Mouse (Mus musculus): ENCODE data around the gene Smagp. TPM values are rescaled to one million over a fixed set of nuclear protein-coding genes. Genes with fewer than 3 reads are reported as not detected.

Gene Smagp
- polyA plus RNA-seq, 1 experiment = 29.4 TPM

DNA sequence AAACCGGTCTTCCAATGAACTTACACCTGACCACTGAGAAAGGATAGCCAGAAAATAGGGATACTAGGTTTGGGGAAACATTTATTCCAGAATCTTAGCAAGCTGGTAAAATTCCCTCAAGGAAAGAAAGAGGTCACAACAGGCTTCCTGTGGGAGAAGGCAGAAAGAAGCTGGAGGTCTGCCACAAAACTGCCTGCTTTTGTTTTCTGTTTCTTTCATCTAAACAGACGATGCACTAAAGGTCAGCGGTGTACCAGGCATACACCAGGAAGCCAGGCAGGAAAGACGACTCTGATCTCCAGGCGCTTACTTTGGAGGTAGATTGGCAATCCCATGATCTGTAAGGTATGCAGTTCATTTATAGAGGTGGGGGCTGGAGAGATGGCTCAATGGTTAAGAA, 34.1 kb upstream of the Smagp start:
- Histone ChIP-seq H3K4me3 (ENCODE audit: insufficient read depth, low read depth, low read length) (no peak overlapping the region), H3K4me1 (ENCODE audit: control insufficient read depth, insufficient read depth, insufficient read length, low read length) (peaks cover 5% of the 10 kb centered on the region; the same call in 1 of the 2 replicates), H3K27ac (replicated peaks; ENCODE audit: low read depth, low read length) (no peak overlapping the region)

GRCm38 (mm10) chr15:100670004-100670403, 33.3 kb upstream of the Smagp start:
- peaks cover 5% of the 10 kb centered on the region; the same call in 1 of the 2 replicates for H3K4me1 ChIP-seq (ENCODE audit: control insufficient read depth, insufficient read depth, insufficient read length, low read length)
- H3K4me3 ChIP-seq (ENCODE audit: insufficient read depth, low read depth, low read length) = no peak overlapping the region
- no peak overlapping the region for H3K27ac ChIP-seq (replicated peaks; ENCODE audit: low read depth, low read length)

DNA sequence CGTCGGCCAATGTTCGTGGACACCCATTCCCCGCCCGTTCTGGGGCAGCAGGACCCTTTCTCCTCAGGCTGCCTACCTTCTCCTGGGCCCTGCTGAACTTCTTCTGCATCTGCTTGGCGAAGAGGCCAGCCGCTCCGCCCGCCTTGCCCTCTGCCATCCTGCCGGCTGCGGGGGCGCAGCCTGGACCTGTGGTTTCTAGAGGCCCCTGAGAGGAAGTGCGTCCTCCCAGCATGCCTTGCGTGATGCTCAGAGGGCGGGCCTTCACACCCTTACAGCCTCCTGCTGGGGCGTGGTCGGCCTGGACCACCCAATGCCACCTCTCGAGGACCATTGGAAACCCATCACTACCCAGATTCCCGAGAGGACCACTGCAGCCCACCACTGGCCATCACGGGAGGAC, 32.6 kb upstream of the Smagp start, which contains the start of gene Bin2:
Bin2 (minus strand) TSS at position 217 of the 400 bp plus-strand sequence.
- no peak within 1 kb of the TSS for H3K27ac ChIP-seq (replicated peaks; ENCODE audit: low read depth, low read length)
- H3K4me1 ChIP-seq (ENCODE audit: control insufficient read depth, insufficient read depth, insufficient read length, low read length) = peaks cover 5% of the 10 kb centered on the region; the same call in 1 of the 2 replicates
- peak within 1 kb of the TSS; percentile 42 for H3K4me3 ChIP-seq (ENCODE audit: insufficient read depth, low read depth, low read length)

GRCm38 (mm10) chr15:100667871-100668545, 31.3 kb upstream of the Smagp start:
- no peak overlapping the region for H3K27ac ChIP-seq (replicated peaks; ENCODE audit: low read depth, low read length)
- H3K4me3 ChIP-seq (ENCODE audit: insufficient read depth, low read depth, low read length) = no peak overlapping the region

DNA sequence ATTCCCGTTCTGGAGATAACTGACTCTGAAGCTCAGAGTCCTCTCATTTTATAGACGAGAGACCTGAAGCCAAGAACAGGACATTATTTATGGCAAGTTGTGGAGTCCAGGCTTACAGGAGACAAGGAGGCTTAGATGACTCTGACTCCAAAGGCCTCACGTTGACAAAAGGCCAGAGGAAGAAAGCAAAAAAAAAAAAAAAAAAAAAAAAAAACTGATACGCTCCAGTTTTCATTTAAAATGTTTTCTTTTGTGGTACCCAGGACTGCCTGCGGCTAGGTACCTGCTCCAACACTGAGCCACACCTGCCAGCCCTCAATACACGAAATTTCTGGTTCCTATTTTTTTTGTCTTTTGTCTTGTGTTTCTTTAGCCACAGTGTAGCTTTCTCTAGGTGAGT, 30.7 kb upstream of the Smagp start:
- H3K4me3 ChIP-seq (ENCODE audit: insufficient read depth, low read depth, low read length) = no peak overlapping the region
- H3K4me1 ChIP-seq (ENCODE audit: control insufficient read depth, insufficient read depth, insufficient read length, low read length) = peaks cover 5% of the 10 kb centered on the region; the same call in 1 of the 2 replicates
- H3K27ac ChIP-seq (replicated peaks; ENCODE audit: low read depth, low read length) = no peak overlapping the region

More at GRCm38 (mm10) chr15:100667871-100668545, 31.3 kb upstream of the Smagp start:
- H3K4me1 ChIP-seq (ENCODE audit: control insufficient read depth, insufficient read depth, insufficient read length, low read length) = peaks cover 5% of the 10 kb centered on the region; the same call in 1 of the 2 replicates

- Histone ChIP-seq H3K4me1 (ENCODE audit: control insufficient read depth, insufficient read depth, insufficient read length, low read length) (peaks cover 5% of the 10 kb centered on the region; the same call in 1 of the 2 replicates), H3K27ac (replicated peaks; ENCODE audit: low read depth, low read length) (peak overlapping the region; percentile 19; the same call in 1 of the 2 replicates), H3K4me3 (ENCODE audit: insufficient read depth, low read depth, low read length) (no peak overlapping the region)
Observed at GRCm38 (mm10) chr15:100666851-100667250, 30.1 kb upstream of the Smagp start.

DNA sequence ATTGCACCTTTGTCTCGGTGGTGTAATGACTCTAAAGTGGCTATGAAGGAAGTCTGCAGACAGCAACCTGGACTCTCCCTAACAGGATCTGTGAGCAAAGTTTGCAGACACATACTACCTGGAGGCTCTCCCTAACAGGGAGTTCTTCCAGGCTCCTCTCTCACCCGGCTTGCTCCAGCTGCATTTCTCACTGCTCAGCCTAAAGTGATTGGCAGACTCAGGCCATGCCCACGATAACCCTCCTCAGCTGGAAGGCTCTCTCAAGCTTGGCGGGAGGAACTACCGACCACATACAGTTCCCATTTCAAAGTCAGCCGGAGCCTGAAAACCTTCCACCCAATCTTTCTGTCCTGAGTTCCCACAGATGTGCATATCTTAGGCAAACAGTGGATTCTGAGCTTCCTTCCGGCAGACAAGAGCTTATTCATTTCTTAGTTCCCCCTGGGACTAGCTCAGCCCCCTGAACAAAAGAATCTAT, 29.5 kb upstream of the Smagp start:
- H3K4me1 ChIP-seq (ENCODE audit: control insufficient read depth, insufficient read depth, insufficient read length, low read length) = peaks cover 5% of the 10 kb centered on the region; the same call in 1 of the 2 replicates
- H3K27ac ChIP-seq (replicated peaks; ENCODE audit: low read depth, low read length) = no peak overlapping the region
- no peak overlapping the region for H3K4me3 ChIP-seq (ENCODE audit: insufficient read depth, low read depth, low read length)

DNA sequence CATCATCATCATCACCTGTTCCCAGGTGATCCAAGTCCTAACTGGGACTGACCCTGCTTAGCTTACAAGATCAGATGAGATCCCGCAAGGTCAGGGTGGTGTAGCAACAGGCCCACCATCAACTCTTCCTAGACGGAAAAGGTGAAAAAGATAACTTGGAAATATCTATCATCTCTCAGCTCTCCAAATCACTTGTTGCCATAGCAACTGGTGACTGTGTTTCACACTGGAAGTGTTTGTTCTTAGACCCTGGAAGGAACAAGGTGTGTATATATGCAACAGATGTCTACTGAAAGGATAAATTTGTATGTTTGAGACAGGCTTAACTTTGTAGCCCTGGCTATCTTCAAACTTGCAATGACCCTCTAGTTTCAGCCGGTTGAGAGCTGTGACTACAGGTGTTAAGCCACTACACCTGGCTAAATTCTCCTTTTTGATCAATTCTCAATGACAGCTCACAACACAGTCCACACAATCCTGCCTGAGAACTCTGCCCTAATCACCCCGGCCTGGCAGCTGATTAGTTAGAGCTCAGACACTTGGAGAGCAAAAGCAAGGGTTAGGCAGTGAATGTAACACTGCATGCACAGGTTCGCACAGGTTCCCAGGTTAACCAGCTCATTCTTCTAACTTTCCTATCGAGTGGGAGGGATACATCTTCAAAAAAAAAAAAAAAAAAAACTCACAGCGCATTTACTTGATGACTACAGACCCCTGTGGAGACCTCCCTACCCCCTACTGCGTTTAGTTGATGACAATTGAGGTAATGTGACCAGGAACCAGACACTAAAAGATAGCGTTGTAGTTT, 28.9 kb upstream of the Smagp start:
- Histone ChIP-seq H3K27ac (replicated peaks; ENCODE audit: low read depth, low read length) (no peak overlapping the region), H3K4me3 (ENCODE audit: insufficient read depth, low read depth, low read length) (no peak overlapping the region), H3K4me1 (ENCODE audit: control insufficient read depth, insufficient read depth, insufficient read length, low read length) (peaks cover 5% of the 10 kb centered on the region; the same call in 1 of the 2 replicates)

- Histone ChIP-seq H3K4me1 (ENCODE audit: control insufficient read depth, insufficient read depth, insufficient read length, low read length) (peaks cover 5% of the 10 kb centered on the region; the same call in 1 of the 2 replicates), H3K4me3 (ENCODE audit: insufficient read depth, low read depth, low read length) (no peak overlapping the region), H3K27ac (replicated peaks; ENCODE audit: low read depth, low read length) (no peak overlapping the region)
Observed at GRCm38 (mm10) chr15:100664813-100665274, 28.1 kb upstream of the Smagp start.

- H3K27ac ChIP-seq (replicated peaks; ENCODE audit: low read depth, low read length) = no peak overlapping the region
- H3K4me3 ChIP-seq (ENCODE audit: insufficient read depth, low read depth, low read length) = no peak overlapping the region
- no peaks in the 10 kb centered on the region for H3K4me1 ChIP-seq (ENCODE audit: control insufficient read depth, insufficient read depth, insufficient read length, low read length)
Observed at GRCm38 (mm10) chr15:100660805-100661204, 24.1 kb upstream of the Smagp start.

- no peak overlapping the region for H3K27ac ChIP-seq (replicated peaks; ENCODE audit: low read depth, low read length)
- H3K4me1 ChIP-seq (ENCODE audit: control insufficient read depth, insufficient read depth, insufficient read length, low read length) = no peaks in the 10 kb centered on the region
- no peak overlapping the region for H3K4me3 ChIP-seq (ENCODE audit: insufficient read depth, low read depth, low read length)
Observed at GRCm38 (mm10) chr15:100660306-100660705, 23.6 kb upstream of the Smagp start.

DNA sequence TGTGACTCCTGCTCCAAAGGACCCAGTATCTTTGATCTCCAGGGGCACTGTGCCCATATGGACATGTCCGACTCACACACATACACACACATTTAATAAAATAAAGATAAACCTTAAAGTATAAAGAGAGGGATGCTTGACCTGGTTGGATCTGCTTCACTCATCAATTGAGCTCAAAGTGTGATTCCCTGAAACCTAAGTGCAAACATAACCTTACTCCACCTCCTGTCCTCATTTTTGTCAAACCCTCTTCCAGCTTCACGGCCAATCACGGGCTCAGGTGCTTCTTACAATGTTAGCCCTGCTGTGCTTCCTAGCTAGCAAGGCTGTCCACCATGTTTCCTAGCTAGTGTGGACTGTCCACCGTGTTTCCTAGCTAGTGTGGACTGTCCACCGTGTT, 18.5 kb upstream of the Smagp start:
- H3K27ac ChIP-seq (replicated peaks; ENCODE audit: low read depth, low read length) = no peak overlapping the region
- H3K4me1 ChIP-seq (ENCODE audit: control insufficient read depth, insufficient read depth, insufficient read length, low read length) = no peaks in the 10 kb centered on the region
- no peak overlapping the region for H3K4me3 ChIP-seq (ENCODE audit: insufficient read depth, low read depth, low read length)

DNA sequence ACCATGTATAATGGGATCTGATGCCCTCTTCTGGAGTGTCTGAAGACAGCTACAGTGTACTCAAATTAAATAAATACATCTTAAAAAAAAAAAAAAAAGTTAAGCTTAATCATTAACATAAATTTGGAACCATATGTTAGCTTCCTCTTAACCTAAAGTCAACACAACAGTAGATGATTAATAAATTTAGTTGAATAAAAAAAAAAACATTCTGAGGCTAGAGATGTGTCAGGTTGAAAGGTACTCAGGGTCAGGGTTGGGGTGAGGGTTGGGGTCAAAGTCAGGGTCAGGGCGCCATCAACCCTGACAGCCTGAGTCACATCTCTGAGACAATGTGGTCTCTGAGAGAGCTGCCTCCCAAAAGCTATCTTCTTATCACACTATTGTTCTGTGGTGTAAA, 17.5 kb upstream of the Smagp start:
- H3K27ac ChIP-seq (replicated peaks; ENCODE audit: low read depth, low read length) = no peak overlapping the region

DNA sequence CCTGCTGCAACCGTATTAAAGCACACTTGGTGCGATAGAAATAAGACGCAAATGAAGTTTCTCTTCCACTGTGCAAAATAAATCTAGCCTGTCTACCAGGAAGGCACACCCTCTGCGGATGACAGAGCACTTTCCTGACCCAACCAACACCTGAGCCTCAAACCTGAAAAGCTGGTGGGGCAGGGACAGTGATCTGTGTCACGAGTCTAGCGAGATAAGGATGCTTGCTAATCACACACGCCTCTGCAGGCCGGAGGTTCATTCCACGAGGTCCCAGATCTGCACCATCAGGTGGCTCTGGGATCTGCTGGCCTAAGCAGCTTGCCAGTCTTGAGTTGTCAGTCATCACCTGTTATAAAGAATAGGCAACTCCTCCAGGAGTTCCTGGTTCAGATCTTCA, 14.9 kb upstream of the Smagp start:
- Histone ChIP-seq H3K4me3 (ENCODE audit: insufficient read depth, low read depth, low read length) (no peak overlapping the region), H3K4me1 (ENCODE audit: control insufficient read depth, insufficient read depth, insufficient read length, low read length) (no peaks in the 10 kb centered on the region), H3K27ac (replicated peaks; ENCODE audit: low read depth, low read length) (no peak overlapping the region)

More for the DNA sequence above, 17.5 kb upstream of the Smagp start:
- Histone ChIP-seq H3K4me1 (ENCODE audit: control insufficient read depth, insufficient read depth, insufficient read length, low read length) (no peaks in the 10 kb centered on the region), H3K4me3 (ENCODE audit: insufficient read depth, low read depth, low read length) (no peak overlapping the region)

DNA sequence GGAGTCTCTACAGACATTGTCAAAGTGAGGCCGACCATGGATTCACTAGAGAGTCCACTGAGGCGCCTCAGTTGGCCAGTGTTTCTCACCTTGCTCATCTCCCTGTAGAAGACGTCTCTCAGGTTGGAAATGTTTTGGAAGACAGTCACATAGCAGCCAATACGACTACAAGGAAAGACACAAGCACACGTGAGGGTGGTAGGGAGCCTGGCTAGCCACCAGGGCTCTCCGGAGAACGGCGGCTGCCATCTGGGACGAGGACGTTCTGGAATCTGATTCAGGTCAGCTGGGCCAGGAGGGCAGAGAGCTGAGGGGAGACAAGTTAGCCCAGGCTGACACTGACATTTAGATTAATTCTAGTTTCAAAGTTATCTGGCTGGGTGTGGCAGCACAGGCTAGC, 13.4 kb upstream of the Smagp start:
- Histone ChIP-seq H3K27ac (replicated peaks; ENCODE audit: low read depth, low read length) (no peak overlapping the region), H3K4me3 (ENCODE audit: insufficient read depth, low read depth, low read length) (no peak overlapping the region), H3K4me1 (ENCODE audit: control insufficient read depth, insufficient read depth, insufficient read length, low read length) (no peaks in the 10 kb centered on the region)
